Mouse (Mus musculus) liver, adult 2 months (tissue): ENCODE data around the gene Rlbp1.

Experiments used
- CTCF ChIP-seq: fragments of 200-500 bp; IDR thresholded peaks from 2 replicates; pipeline ENCODE4 v1.5.1; 2011; ENCODE audit warnings: low read depth, low read length, control low read depth
- POLR2A ChIP-seq: fragments of 200-500 bp; IDR thresholded peaks from 2 replicates; pipeline ENCODE4 v1.6.1; 2011; ENCODE audit warnings: low read length, control low read depth; ENCODE audit not compliant: insufficient read depth; ENCODE audit errors: extremely low read depth

- no peak for TF ChIP-seq POLR2A
- no peak for TF ChIP-seq CTCF
Observed at GRCm38 (mm10) chr7:79362208-79362607, 24.6 kb downstream of the Rlbp1 start.
